Mouse (Mus musculus): ENCODE results near the gene Phactr2.

Phactr2 gene

GRCm38 (mm10) chr10:13160913-13161312, 313.3 kb downstream of the Phactr2 start:
- no peak for DNase-seq (ENCODE audit: low spot score)

Data from testis, postnatal 10 days (tissue).